In the genomic region with DNA sequence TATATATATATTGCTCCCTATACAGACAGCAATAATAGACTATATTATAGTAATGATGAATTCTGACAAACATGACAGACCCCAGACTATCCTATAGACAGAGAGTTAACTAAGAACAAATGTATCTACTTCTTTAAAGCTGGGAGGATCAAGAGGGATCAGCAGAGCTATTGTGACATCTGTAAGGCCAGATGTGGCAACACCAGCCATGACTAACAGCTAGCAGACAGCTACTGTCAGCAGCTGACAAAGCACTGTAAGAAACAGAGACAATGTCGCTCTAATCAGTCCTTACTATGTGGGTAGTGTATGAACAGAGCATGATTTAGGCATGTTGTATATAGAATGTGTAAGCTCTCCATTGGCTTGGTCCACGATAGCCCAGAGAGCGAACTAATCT, we compare ENCODE assay signal across 27 mouse cellular contexts.
A peak's percentile ranks its signal among the peaks of the same experiment; 100 is the strongest.
DNase-seq lines count a peak whose midpoint lies in the region; ATAC-seq lines count a peak whose summit lies in the region.
"Had no signal": no experiment of that assay in that cellular context is flagged by ENCODE, and none has a peak within 500 bp of the region (broad histone marks: within the 10 kb centered on the region; RNA-seq: fewer than 3 reads in every experiment).

No protein-coding gene starts in this region.

- H3K9ac ChIP-seq in embryonic facial prominence, embryonic 14.5 days (ENCODE audit: low read depth, low read length), result no peak overlapping the region
- H3K9ac ChIP-seq: heart, embryonic 12.5 days; intestine, embryonic 15.5 days; liver, embryonic 13.5 days; lung, embryonic 14.5 days; midbrain, embryonic 12.5 days; neural tube, embryonic 12.5 days had no signal

- WGBS in embryonic facial prominence, embryonic 14.5 days, result 81% methylated on average over 3 of the region's 3 CpGs

- no peak for ATAC-seq in embryonic facial prominence, embryonic 14.5 days (ENCODE audit: low read depth)
- ATAC-seq: forebrain, embryonic 14.5 days; hindbrain, embryonic 16.5 days; intestine, embryonic 15.5 days had no signal

- no peaks in the 10 kb centered on the region for H3K27me3 ChIP-seq in embryonic facial prominence, embryonic 14.5 days (replicated peaks; ENCODE audit: control insufficient read depth, insufficient read depth, low read length)
- H3K27me3 ChIP-seq in megakaryocyte, embryonic 14.5 days (replicated peaks), result no peaks in the 10 kb centered on the region
- H3K27me3 ChIP-seq: heart, embryonic 12.5 days; intestine, embryonic 15.5 days; liver, embryonic 13.5 days; midbrain, embryonic 12.5 days; neural tube, embryonic 12.5 days had no signal

- no peaks in the 10 kb centered on the region for H3K4me1 ChIP-seq in embryonic facial prominence, embryonic 14.5 days (ENCODE audit: control insufficient read depth, insufficient read depth, low read length)
- H3K4me1 ChIP-seq in megakaryocyte, embryonic 14.5 days, result peaks cover 35% of the 10 kb centered on the region
- H3K4me1 ChIP-seq: heart, embryonic 12.5 days; hindbrain, embryonic 10.5 days; intestine, embryonic 15.5 days; liver, embryonic 13.5 days; midbrain, embryonic 12.5 days; neural tube, embryonic 12.5 days had no signal

- H3K4me3 ChIP-seq in embryonic facial prominence, embryonic 14.5 days (ENCODE audit: low read depth, low read length), result no peak overlapping the region
- peak overlapping the region; percentile 18 for H3K4me3 ChIP-seq in megakaryocyte, embryonic 14.5 days (replicated peaks)
- H3K4me3 ChIP-seq: erythroblast, embryonic 14.5 days; heart, embryonic 12.5 days; hindbrain, embryonic 10.5 days; intestine, embryonic 15.5 days; liver, embryonic 13.5 days; midbrain, embryonic 12.5 days; neural tube, embryonic 12.5 days had no signal

- H3K4me2 ChIP-seq in embryonic facial prominence, embryonic 14.5 days (ENCODE audit: low read depth, low read length), result no peak overlapping the region
- H3K4me2 ChIP-seq: heart, embryonic 12.5 days; intestine, embryonic 15.5 days; liver, embryonic 13.5 days; lung, embryonic 14.5 days; midbrain, embryonic 12.5 days; neural tube, embryonic 12.5 days had no signal

- peak; percentile 18 for DNase-seq in adrenal gland, adult 8-10 months
- no peak for DNase-seq in adrenal gland, adult 18-20 months (ENCODE audit: low spot score in 2 of 2)
- DNase-seq in adipocyte (ENCODE audit: low spot score), result peak; percentile 18
- peak; percentile 12 for DNase-seq in embryonic facial prominence, embryonic 14.5 days (ENCODE audit: low spot score)
- no peak for DNase-seq in urinary bladder, adult 2 months (ENCODE audit: low spot score)
- DNase-seq in kidney, postnatal 25 days, result no peak
- no peak for DNase-seq in spleen, adult 18-20 months
- DNase-seq: B cell, adult 2 months; cerebellum, adult 11 months; cerebellum, postnatal 10 days; heart, adult 18-20 months; heart, postnatal 10 days; kidney, adult 8-10 months; kidney, postnatal 10 days; liver, embryonic 13.5 days; lung, embryonic 14.5 days; lung, postnatal 4 days; right cerebral cortex, postnatal 14 days had no signal

- no peaks in the 10 kb centered on the region for H3K36me3 ChIP-seq in embryonic facial prominence, embryonic 14.5 days (ENCODE audit: control insufficient read depth, insufficient read depth, low read length)
- H3K36me3 ChIP-seq in megakaryocyte, embryonic 14.5 days (replicated peaks; ENCODE audit: low read length), result no peaks in the 10 kb centered on the region
- H3K36me3 ChIP-seq: heart, embryonic 12.5 days; hindbrain, embryonic 10.5 days; intestine, embryonic 15.5 days; liver, embryonic 13.5 days; midbrain, embryonic 12.5 days; neural tube, embryonic 12.5 days had no signal

- H3K27ac ChIP-seq in embryonic facial prominence, embryonic 14.5 days (replicated peaks; ENCODE audit: low read depth, low read length), result no peak overlapping the region
- H3K27ac ChIP-seq: hindbrain, embryonic 10.5 days; intestine, embryonic 15.5 days; liver, embryonic 13.5 days; midbrain, embryonic 12.5 days; neural tube, embryonic 12.5 days had no signal

- H3K9me3 ChIP-seq in embryonic facial prominence, embryonic 14.5 days (ENCODE audit: control insufficient read depth, low read length), result no peaks in the 10 kb centered on the region
- H3K9me3 ChIP-seq in megakaryocyte, embryonic 14.5 days, result no peaks in the 10 kb centered on the region
- H3K9me3 ChIP-seq: heart, embryonic 12.5 days; hindbrain, embryonic 10.5 days; intestine, embryonic 15.5 days; liver, embryonic 13.5 days; midbrain, embryonic 12.5 days; neural tube, embryonic 12.5 days had no signal

Comparison
In these comparisons a context has a peak if more than half of its experiments do, and no peak if none do; other contexts are left out.
1. DNase-seq: peak in adrenal gland, adult 8-10 months (single experiment), adipocyte (single experiment) and embryonic facial prominence, embryonic 14.5 days (single experiment); none in adrenal gland, adult 18-20 months (0 of 2), urinary bladder, adult 2 months (single experiment), kidney, postnatal 25 days (0 of 2) and spleen, adult 18-20 months (0 of 2).